Mouse (Mus musculus): ENCODE data around the gene Tmem273. TPM values are rescaled to one million over a fixed set of nuclear protein-coding genes. Genes with fewer than 3 reads are reported as not detected.

Tmem273 gene
- total and polyA plus RNA-seq, 2 experiments from 2014 or later: 0.60 to 0.71 TPM

GRCm38 (mm10) chr14:32833847-32834246, 48.1 kb downstream of the Tmem273 start, which contains the start of gene Fam170b:
Gene Fam170b (plus strand): TSS chr14:32833962.
- H3K27me3 ChIP-seq (ENCODE audit: insufficient read depth, low read length): no peaks in the 10 kb centered on the region
- no peaks in the 10 kb centered on the region for H3K9me3 ChIP-seq (ENCODE audit: low read length)
- H3K4me3 ChIP-seq (ENCODE audit: low read depth, low read length): no peak within 1 kb of the TSS
- WGBS: 80% methylated on average over 8 of the region's 8 CpGs
- no peak within 1 kb of the TSS for H3K9ac ChIP-seq (replicated peaks; ENCODE audit: low read length, poor library complexity, severe bottlenecking)
- DNase-seq (ENCODE audit: low spot score) (no peak), ATAC-seq (ENCODE audit: low FRiP score) (no peak)
- H3K27ac ChIP-seq (ENCODE audit: low read depth, low read length): no peak within 1 kb of the TSS
- no peaks in the 10 kb centered on the region for H3K4me1 ChIP-seq (ENCODE audit: insufficient read depth, low read length)
- TF ChIP-seq CTCF (IDR thresholded peaks at IDR 0.05): no peak
- no peak within 1 kb of the TSS for H3K4me2 ChIP-seq (ENCODE audit: low read depth, low read length, poor library complexity, severe bottlenecking)
- no peaks in the 10 kb centered on the region for H3K36me3 ChIP-seq (ENCODE audit: insufficient read depth, low read length)

- no peak overlapping the region for H3K27ac ChIP-seq (ENCODE audit: low read depth, low read length)
- no peak for ATAC-seq (ENCODE audit: low FRiP score)
- H3K9ac ChIP-seq (replicated peaks; ENCODE audit: low read length, poor library complexity, severe bottlenecking): no peak overlapping the region
- H3K4me2 ChIP-seq (ENCODE audit: low read depth, low read length, poor library complexity, severe bottlenecking): no peak overlapping the region
- no peaks in the 10 kb centered on the region for H3K27me3 ChIP-seq (ENCODE audit: insufficient read depth, low read length)
- 90% methylated on average over 14 of the region's 14 CpGs for WGBS
- DNase-seq (ENCODE audit: low spot score): no peak
- H3K4me1 ChIP-seq (ENCODE audit: insufficient read depth, low read length): no peaks in the 10 kb centered on the region
- H3K36me3 ChIP-seq (ENCODE audit: insufficient read depth, low read length): no peaks in the 10 kb centered on the region
- no peaks in the 10 kb centered on the region for H3K9me3 ChIP-seq (ENCODE audit: low read length)
- no peak for TF ChIP-seq CTCF (IDR thresholded peaks at IDR 0.05)
- no peak overlapping the region for H3K4me3 ChIP-seq (ENCODE audit: low read depth, low read length)
Observed at GRCm38 (mm10) chr14:32835181-32835580, 49.4 kb downstream of the Tmem273 start.

- ATAC-seq (ENCODE audit: low FRiP score): no peak
- no peak overlapping the region for H3K9ac ChIP-seq (replicated peaks; ENCODE audit: low read length, poor library complexity, severe bottlenecking)
- no peaks in the 10 kb centered on the region for H3K9me3 ChIP-seq (ENCODE audit: low read length)
- H3K4me1 ChIP-seq (ENCODE audit: insufficient read depth, low read length): no peaks in the 10 kb centered on the region
- no peak overlapping the region for H3K4me3 ChIP-seq (ENCODE audit: low read depth, low read length)
- TF ChIP-seq CTCF (IDR thresholded peaks at IDR 0.05): no peak
- H3K4me2 ChIP-seq (ENCODE audit: low read depth, low read length, poor library complexity, severe bottlenecking): no peak overlapping the region
- no peaks in the 10 kb centered on the region for H3K36me3 ChIP-seq (ENCODE audit: insufficient read depth, low read length)
- DNase-seq (ENCODE audit: low spot score): no peak
- H3K27me3 ChIP-seq (ENCODE audit: insufficient read depth, low read length): no peaks in the 10 kb centered on the region
- no peak overlapping the region for H3K27ac ChIP-seq (ENCODE audit: low read depth, low read length)
- 90% methylated on average over 14 of the region's 14 CpGs for WGBS
Observed at GRCm38 (mm10) chr14:32835596-32835995, 49.8 kb downstream of the Tmem273 start.

- Histone ChIP-seq H3K4me1 (ENCODE audit: insufficient read depth, low read length) (no peaks in the 10 kb centered on the region), H3K9me3 (ENCODE audit: low read length) (no peaks in the 10 kb centered on the region), H3K27ac (ENCODE audit: low read depth, low read length) (no peak overlapping the region), H3K9ac (replicated peaks; ENCODE audit: low read length, poor library complexity, severe bottlenecking) (no peak overlapping the region), H3K4me2 (ENCODE audit: low read depth, low read length, poor library complexity, severe bottlenecking) (no peak overlapping the region), H3K4me3 (ENCODE audit: low read depth, low read length) (no peak overlapping the region), H3K27me3 (ENCODE audit: insufficient read depth, low read length) (no peaks in the 10 kb centered on the region), H3K36me3 (ENCODE audit: insufficient read depth, low read length) (no peaks in the 10 kb centered on the region)
- DNase-seq (ENCODE audit: low spot score): no peak
- 94% methylated on average over 11 of the region's 11 CpGs for WGBS
- ATAC-seq (ENCODE audit: low FRiP score): no peak
- TF ChIP-seq CTCF (IDR thresholded peaks at IDR 0.05): no peak
Observed at GRCm38 (mm10) chr14:32836191-32836590, 50.4 kb downstream of the Tmem273 start.

- H3K4me2 ChIP-seq (ENCODE audit: low read depth, low read length, poor library complexity, severe bottlenecking): no peak overlapping the region
- no peaks in the 10 kb centered on the region for H3K36me3 ChIP-seq (ENCODE audit: insufficient read depth, low read length)
- DNase-seq (ENCODE audit: low spot score) (no peak), ATAC-seq (ENCODE audit: low FRiP score) (no peak)
- H3K9me3 ChIP-seq (ENCODE audit: low read length): no peaks in the 10 kb centered on the region
- no peak overlapping the region for H3K4me3 ChIP-seq (ENCODE audit: low read depth, low read length)
- no peaks in the 10 kb centered on the region for H3K27me3 ChIP-seq (ENCODE audit: insufficient read depth, low read length)
- H3K27ac ChIP-seq (ENCODE audit: low read depth, low read length): no peak overlapping the region
- TF ChIP-seq CTCF (IDR thresholded peaks at IDR 0.05): no peak
- no peak overlapping the region for H3K9ac ChIP-seq (replicated peaks; ENCODE audit: low read length, poor library complexity, severe bottlenecking)
- no peaks in the 10 kb centered on the region for H3K4me1 ChIP-seq (ENCODE audit: insufficient read depth, low read length)
Observed at GRCm38 (mm10) chr14:32842052-32842451, 56.3 kb downstream of the Tmem273 start.

GRCm38 (mm10) chr14:32854059-32854458, 68.3 kb downstream of the Tmem273 start:
- ATAC-seq (ENCODE audit: low FRiP score) (no peak), DNase-seq (ENCODE audit: low spot score) (no peak)
- no peak overlapping the region for H3K4me2 ChIP-seq (ENCODE audit: low read depth, low read length, poor library complexity, severe bottlenecking)
- no peaks in the 10 kb centered on the region for H3K9me3 ChIP-seq (ENCODE audit: low read length)
- H3K27ac ChIP-seq (ENCODE audit: low read depth, low read length): no peak overlapping the region
- no peaks in the 10 kb centered on the region for H3K36me3 ChIP-seq (ENCODE audit: insufficient read depth, low read length)
- WGBS: 96% methylated on average over 4 of the region's 4 CpGs
- TF ChIP-seq CTCF (IDR thresholded peaks at IDR 0.05): no peak
- H3K9ac ChIP-seq (replicated peaks; ENCODE audit: low read length, poor library complexity, severe bottlenecking): no peak overlapping the region
- peaks cover 10% of the 10 kb centered on the region; the same call in 1 of the 2 replicates for H3K27me3 ChIP-seq (ENCODE audit: insufficient read depth, low read length)
- H3K4me1 ChIP-seq (ENCODE audit: insufficient read depth, low read length): 0 out of 2 replicates have a peak, but pooled peaks cover 3% of the 10 kb centered on the region
- H3K4me3 ChIP-seq (ENCODE audit: low read depth, low read length): no peak overlapping the region

All from midbrain, postnatal 0 days (tissue).